Mouse (Mus musculus) midbrain, embryonic 14.5 days (tissue): Measurements from ENCODE around the gene Olfr114. TPM values are rescaled to one million over a fixed set of nuclear protein-coding genes. Genes with fewer than 3 reads are reported as not detected.

Source experiments
- polyA plus RNA-seq: library from polyadenylated mRNA; unstranded; fragments of >200 nt; fragmentation: Nextera tagmentation; extraction: Ambion mirVana; gene quantifications from 2 replicates; pipeline ENCODE4 v1.2.1, GENCODE M21; 2014

Gene Olfr114
- polyA plus RNA-seq, 1 experiment from 2014 or later = not detected

Other genes starting within 250 kb of the Olfr114 start
- not detected in 2 replicates for gene Olfr104-ps, start 233.2 kb downstream of the Olfr114 start, polyA plus RNA-seq
- not detected in 2 replicates for gene Olfr105-ps, start 213.7 kb downstream of the Olfr114 start, polyA plus RNA-seq
- gene Olfr106-ps, start 202.3 kb downstream of the Olfr114 start, polyA plus RNA-seq = not detected in 2 replicates
- gene Olfr107, start 193.5 kb downstream of the Olfr114 start, polyA plus RNA-seq = not detected in 2 replicates
- not detected in 2 replicates for gene Olfr108, start 147.3 kb downstream of the Olfr114 start, polyA plus RNA-seq
- gene Olfr109, start 133.8 kb downstream of the Olfr114 start, polyA plus RNA-seq = not detected in 2 replicates
- gene H2-M2, start 109.2 kb downstream of the Olfr114 start, polyA plus RNA-seq = not detected in 2 replicates
- gene Olfr110, start 100.3 kb downstream of the Olfr114 start, polyA plus RNA-seq = not detected in 2 replicates
- gene Olfr111, start 84.7 kb downstream of the Olfr114 start, polyA plus RNA-seq = not detected in 2 replicates
- not detected in 2 replicates for gene Olfr112, start 23.3 kb downstream of the Olfr114 start, polyA plus RNA-seq
- gene Olfr113, start 15.1 kb downstream of the Olfr114 start, polyA plus RNA-seq = not detected in 2 replicates
- not detected in 2 replicates for gene Olfr115, start 34.4 kb upstream of the Olfr114 start, polyA plus RNA-seq
- not detected in 2 replicates for gene Olfr116, start 34.5 kb upstream of the Olfr114 start, polyA plus RNA-seq
- not detected in 2 replicates for gene Olfr117, start 71.0 kb upstream of the Olfr114 start, polyA plus RNA-seq
- not detected in 2 replicates for gene Olfr118, start 74.2 kb upstream of the Olfr114 start, polyA plus RNA-seq
- not detected in 2 replicates for gene Olfr119, start 103.8 kb upstream of the Olfr114 start, polyA plus RNA-seq
- not detected in 2 replicates for gene Olfr120, start 129.1 kb upstream of the Olfr114 start, polyA plus RNA-seq
- gene Olfr121, start 156.1 kb upstream of the Olfr114 start, polyA plus RNA-seq = not detected in 2 replicates
- not detected in 2 replicates for gene Olfr122, start 175.9 kb upstream of the Olfr114 start, polyA plus RNA-seq
- not detected in 2 replicates for gene Olfr123, start 200.8 kb upstream of the Olfr114 start, polyA plus RNA-seq
- not detected in 2 replicates for gene Olfr124, start 207.1 kb upstream of the Olfr114 start, polyA plus RNA-seq
- not detected in 2 replicates for gene Olfr125, start 240.2 kb upstream of the Olfr114 start, polyA plus RNA-seq